ENCODE assay signal across 16 mouse cellular contexts in the genomic region with DNA sequence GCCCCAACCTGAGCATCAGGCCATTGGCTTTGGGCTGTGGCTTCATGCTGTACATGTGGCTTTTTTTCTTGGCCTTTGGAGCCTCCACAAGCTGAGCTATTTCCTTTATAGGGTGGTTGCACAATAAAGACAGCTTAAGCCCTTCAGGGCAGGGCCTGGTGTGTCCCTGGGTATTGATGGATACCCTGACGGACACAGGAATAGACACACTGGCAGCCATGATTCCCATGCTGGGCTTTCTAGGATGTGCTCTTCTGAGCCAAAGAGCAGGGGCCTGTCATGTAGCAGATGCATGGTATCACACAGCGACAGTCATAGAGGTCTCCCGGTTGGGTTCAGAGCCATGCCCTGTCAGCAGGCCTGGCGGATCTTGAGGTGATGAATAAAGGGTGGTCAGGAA. TPM values are rescaled to one million over a fixed set of nuclear protein-coding genes. Genes with fewer than 3 reads are reported as not detected.
DNase-seq lines count a peak whose midpoint lies in the region; ATAC-seq and TF ChIP-seq lines count a peak whose summit lies in the region.
"Had no signal": no experiment of that assay in that cellular context is flagged by ENCODE, and none has a peak within 500 bp of the region (broad histone marks: within the 10 kb centered on the region; RNA-seq: fewer than 3 reads in every experiment).

No protein-coding gene starts in this region.

- 90% methylated on average over 4 of the region's 4 CpGs for WGBS in liver, embryonic 11.5 days
- 80% methylated on average over 4 of the region's 4 CpGs for WGBS in liver, embryonic 12.5 days (ENCODE audit: insufficient replicate concordance)
- 77% methylated on average over 4 of the region's 4 CpGs for WGBS in stomach, postnatal 0 days

- 0 out of 2 replicates have a peak, but pooled peaks cover 3% of the 10 kb centered on the region for H3K4me1 ChIP-seq in liver, embryonic 11.5 days (replicated peaks; ENCODE audit: control insufficient read depth, insufficient read depth, low read length)
- H3K4me1 ChIP-seq in liver, embryonic 12.5 days: no peaks in the 10 kb centered on the region
- H3K4me1 ChIP-seq in stomach, postnatal 0 days (replicated peaks; ENCODE audit: control insufficient read depth, insufficient read depth): peaks cover 4% of the 10 kb centered on the region
- H3K4me1 ChIP-seq: liver, embryonic 15.5 days had no signal

- H3K36me3 ChIP-seq in liver, embryonic 11.5 days (ENCODE audit: control insufficient read depth, insufficient read depth, low read length): no peaks in the 10 kb centered on the region
- no peaks in the 10 kb centered on the region for H3K36me3 ChIP-seq in liver, embryonic 12.5 days
- H3K36me3 ChIP-seq in stomach, postnatal 0 days (ENCODE audit: control insufficient read depth, insufficient read depth, low read length): peaks cover under 1% of the 10 kb centered on the region; the same call in 1 of the 2 replicates
- H3K36me3 ChIP-seq: liver, embryonic 15.5 days had no signal

- no peak overlapping the region for H3K4me2 ChIP-seq in liver, embryonic 11.5 days
- no peak overlapping the region for H3K4me2 ChIP-seq in liver, embryonic 12.5 days
- no peak overlapping the region for H3K4me2 ChIP-seq in stomach, postnatal 0 days (replicated peaks; ENCODE audit: low read depth)
- H3K4me2 ChIP-seq: liver, embryonic 15.5 days had no signal

- TF ChIP-seq EP300 in stomach, postnatal 0 days (optimal IDR thresholded peaks at IDR 0.05): no peak

- DNase-seq in heart, adult 11 months: peak; percentile 88
- DNase-seq in heart, postnatal 36 days: no peak
- peak; percentile 24 for DNase-seq in liver, embryonic 11.5 days (ENCODE audit: low spot score)
- DNase-seq in urinary bladder, postnatal 25 days (ENCODE audit: low spot score): peak; percentile 2
- DNase-seq in urinary bladder, postnatal 10 days (ENCODE audit: low spot score): no peak
- no peak for DNase-seq in stomach, postnatal 0 days (ENCODE audit: low spot score)
- no peak for DNase-seq in yolk sac, embryonic 10.5 days (ENCODE audit: low spot score)
- DNase-seq: cerebellum, postnatal 10 days; embryo, embryonic 11 days; kidney, postnatal 14 days; layer of hippocampus, adult 9-11 months; thymus, postnatal 25 days had no signal

- no peak overlapping the region for H3K4me3 ChIP-seq in liver, embryonic 11.5 days (ENCODE audit: low read depth, low read length)
- H3K4me3 ChIP-seq in liver, embryonic 12.5 days: no peak overlapping the region
- H3K4me3 ChIP-seq in stomach, postnatal 0 days (ENCODE audit: low read depth, low read length): no peak overlapping the region
- H3K4me3 ChIP-seq: liver, embryonic 15.5 days had no signal

- intact Hi-C loops in heart, postnatal 36 days (cut with DNase I): no loop called here

- H3K9ac ChIP-seq in liver, embryonic 11.5 days (ENCODE audit: low read depth, low read length): no peak overlapping the region
- no peak overlapping the region for H3K9ac ChIP-seq in liver, embryonic 12.5 days
- peak overlapping the region; percentile 35; the same call in 1 of the 2 replicates for H3K9ac ChIP-seq in stomach, postnatal 0 days (ENCODE audit: low read length)
- H3K9ac ChIP-seq: liver, embryonic 15.5 days had no signal

- H3K9me3 ChIP-seq in liver, embryonic 11.5 days (ENCODE audit: control insufficient read depth, low read length): no peaks in the 10 kb centered on the region
- H3K9me3 ChIP-seq in liver, embryonic 12.5 days (replicated peaks): no peaks in the 10 kb centered on the region
- H3K9me3 ChIP-seq in stomach, postnatal 0 days (ENCODE audit: control insufficient read depth, low read length): no peaks in the 10 kb centered on the region
- H3K9me3 ChIP-seq: liver, embryonic 15.5 days had no signal

- TF ChIP-seq CTCF in stomach, postnatal 0 days (IDR thresholded peaks at IDR 0.05; ENCODE audit: low read depth): no peak

- no peaks in the 10 kb centered on the region for H3K27me3 ChIP-seq in liver, embryonic 11.5 days (replicated peaks; ENCODE audit: control insufficient read depth, insufficient read depth, low read length)
- H3K27me3 ChIP-seq in liver, embryonic 12.5 days (replicated peaks): 0 out of 2 replicates have a peak, but pooled peaks cover 12% of the 10 kb centered on the region
- no peaks in the 10 kb centered on the region for H3K27me3 ChIP-seq in stomach, postnatal 0 days (ENCODE audit: control insufficient read depth, insufficient read depth, low read length)

- no peak for ATAC-seq in liver, embryonic 11.5 days (replicated peaks; ENCODE audit: low FRiP score)
- ATAC-seq in liver, embryonic 12.5 days: no peak
- ATAC-seq in stomach, postnatal 0 days (ENCODE audit: low FRiP score, low TSS enrichment): no peak
- ATAC-seq: hindbrain, postnatal 0 days had no signal

- H3K27ac ChIP-seq in liver, embryonic 11.5 days (ENCODE audit: low read depth, low read length): no peak overlapping the region
- no peak overlapping the region for H3K27ac ChIP-seq in liver, embryonic 12.5 days
- H3K27ac ChIP-seq in stomach, postnatal 0 days (replicated peaks): peak overlapping the region; percentile 74
- H3K27ac ChIP-seq: hindbrain, postnatal 0 days; liver, embryonic 15.5 days had no signal

RNA-seq across cellular contexts. Expression of gene Col6a1, which starts 0.9 kb away (rescaled TPM):
- total RNA-seq in heart, postnatal 36 days (2021): 10 to 100 TPM; 69.8 to 78.5 TPM
- polyA plus RNA-seq in liver, embryonic 11.5 days (2014; fragmentation: Nextera tagmentation; extraction: Ambion mirVana): 18.1 and 20.8 TPM in 2 replicates
- polyA plus RNA-seq in liver, embryonic 12.5 days (2016; fragmentation: Nextera tagmentation; extraction: Ambion mirVana): 14.1 and 14.4 TPM in 2 replicates
- polyA plus RNA-seq in stomach, postnatal 0 days (2015; fragmentation: Nextera tagmentation; extraction: Ambion mirVana): 169 and 175 TPM in 2 replicates
- total RNA-seq: megakaryocyte-erythroid progenitor cell, adult 5-6 weeks had no signal

Comparison
In these comparisons a context has a peak if more than half of its experiments do, and no peak if none do; other contexts are left out.
1. DNase-seq: peak in heart, adult 11 months (single experiment), liver, embryonic 11.5 days (single experiment) and urinary bladder, postnatal 25 days (single experiment); none in heart, postnatal 36 days (0 of 2), urinary bladder, postnatal 10 days (single experiment), stomach, postnatal 0 days (single experiment) and yolk sac, embryonic 10.5 days (single experiment).